Mouse (Mus musculus) E14TG2a.4 (cell line): Measurements from ENCODE around the gene Slc9a5.

ENCODE experiments used
- CTCF ChIP-seq: conservative IDR thresholded peaks from 2 replicates; pipeline ENCODE4 v1.5.1; 2014; ENCODE audit warnings: low read length
- NANOG ChIP-seq: IDR thresholded peaks from 2 replicates; pipeline ENCODE4 v1.6.1; 2014; ENCODE audit warnings: borderline replicate concordance, low read length, mixed read lengths
- POU5F1 ChIP-seq: IDR thresholded peaks from 2 replicates; pipeline ENCODE4 v1.6.1; 2014; ENCODE audit warnings: low read length, borderline replicate concordance

DNA sequence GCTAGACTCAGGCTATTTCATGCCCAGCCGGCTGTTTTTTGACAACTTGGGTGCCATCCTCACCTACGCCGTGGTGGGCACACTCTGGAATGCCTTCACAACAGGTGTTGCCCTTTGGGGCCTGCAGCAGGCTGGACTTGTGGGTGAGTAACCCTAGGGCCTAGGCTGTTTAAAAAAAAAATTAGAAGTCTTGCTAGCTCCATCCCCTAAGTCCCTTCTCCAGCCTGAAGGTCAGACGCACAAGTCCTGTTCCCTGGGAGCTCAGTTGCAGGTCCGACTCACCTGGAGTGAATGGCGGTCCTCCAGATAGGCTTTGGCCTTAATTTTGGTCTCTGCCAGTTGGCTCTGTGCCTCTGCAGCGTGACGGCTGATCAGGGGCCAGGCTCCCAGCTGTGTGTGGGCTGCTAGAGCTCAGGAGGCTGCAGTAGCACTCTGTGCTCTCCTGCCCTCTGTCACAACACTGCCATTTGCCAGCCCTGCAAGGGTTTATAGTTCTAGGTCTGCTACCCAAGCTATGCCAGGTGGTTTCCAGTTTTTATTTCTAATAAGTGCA is 5.0 kb downstream of the Slc9a5 start:
- TF ChIP-seq POU5F1: no peak
- TF ChIP-seq CTCF: no peak
- TF ChIP-seq NANOG: no peak
